Mouse (Mus musculus) forebrain, embryonic 12.5 days (tissue): ENCODE measurements around the gene Npas3. TPM values are rescaled to one million over a fixed set of nuclear protein-coding genes. Genes with fewer than 3 reads are reported as not detected.

Source experiments
- ATAC-seq: fragments of 200-750 bp; cut with Nextera tagmentation; 2 replicates; pipeline ENCODE4 v1.8.0; 2017; ENCODE audit warnings: moderate TSS enrichment; ENCODE audit not compliant: low FRiP score
- H3K27ac ChIP-seq: fragments of 300-500 bp; sonication (generic); 2 replicates; pipeline ENCODE4 v1.5.1; 2016; ENCODE audit warnings: mild to moderate bottlenecking
- H3K27me3 ChIP-seq: fragments of 300-500 bp; sonication (generic); 2 replicates; pipeline ENCODE4 v1.6.1; 2016; ENCODE audit warnings: mild to moderate bottlenecking
- H3K36me3 ChIP-seq: fragments of 300-500 bp; sonication (generic); replicated peaks from 2 replicates; pipeline ENCODE4 v1.6.1; 2016; ENCODE audit warnings: mild to moderate bottlenecking
- H3K4me1 ChIP-seq: fragments of 300-500 bp; sonication (generic); 2 replicates; pipeline ENCODE4 v1.6.1; 2016
- H3K4me2 ChIP-seq: fragments of 300-500 bp; sonication (generic); 2 replicates; pipeline ENCODE4 v1.6.1; 2016; ENCODE audit warnings: mild to moderate bottlenecking, moderate library complexity
- H3K4me3 ChIP-seq: fragments of 300-500 bp; sonication (generic); replicated peaks from 2 replicates; pipeline ENCODE4 v1.5.1; 2016; ENCODE audit warnings: mild to moderate bottlenecking
- H3K9ac ChIP-seq: fragments of 300-500 bp; sonication (generic); 2 replicates; pipeline ENCODE4 v1.6.1; 2016; ENCODE audit warnings: mild to moderate bottlenecking
- H3K9me3 ChIP-seq: fragments of 300-500 bp; sonication (generic); 2 replicates; pipeline ENCODE4 v1.6.1; 2016
- WGBS: fragments of 180-500 bp; shearing (Covaris S2); methylation state at CpG from one replicate; pipeline ENCODE4 v1.1.7; 2016; 5-methylcytosine and 5-hydroxymethylcytosine counted together
- polyA plus RNA-seq: library from polyadenylated mRNA; unstranded; fragments of >200 nt; fragmentation: Nextera tagmentation; extraction: Ambion mirVana; gene quantifications from 2 replicates; pipeline ENCODE4 v1.2.1, GENCODE M21; 2016

The Npas3 gene
- polyA plus RNA-seq, 1 experiment from 2014 or later: 27.7 TPM

DNA sequence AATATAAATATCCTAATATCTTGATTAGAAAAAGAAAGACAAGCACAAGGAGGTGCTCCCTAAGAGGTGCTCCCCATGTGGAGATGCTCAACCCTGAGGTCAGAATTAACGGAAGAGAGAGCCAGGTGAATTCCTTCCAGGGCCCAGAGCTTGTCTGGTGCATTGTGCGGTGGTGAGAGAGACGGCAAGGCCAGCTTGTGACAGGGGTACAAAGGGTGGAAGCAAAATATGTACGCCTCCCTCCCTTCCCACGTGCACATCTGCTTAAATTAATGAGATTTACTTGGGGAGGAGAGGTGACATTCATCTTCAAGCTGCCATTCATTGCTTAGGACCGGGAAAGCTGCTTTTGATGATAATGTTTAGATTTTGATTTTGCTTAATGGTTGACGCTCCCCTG lies 713.5 kb downstream of the Npas3 start:
- Histone ChIP-seq H3K27ac (no peak overlapping the region), H3K4me2 (no peak overlapping the region), H3K36me3 (no peaks in the 10 kb centered on the region), H3K27me3 (no peaks in the 10 kb centered on the region), H3K9me3 (no peaks in the 10 kb centered on the region), H3K4me1 (peaks cover 18% of the 10 kb centered on the region), H3K4me3 (no peak overlapping the region), H3K9ac (no peak overlapping the region)
- WGBS: 29% methylated on average over 7 of the region's 7 CpGs
- no peak for ATAC-seq

DNA sequence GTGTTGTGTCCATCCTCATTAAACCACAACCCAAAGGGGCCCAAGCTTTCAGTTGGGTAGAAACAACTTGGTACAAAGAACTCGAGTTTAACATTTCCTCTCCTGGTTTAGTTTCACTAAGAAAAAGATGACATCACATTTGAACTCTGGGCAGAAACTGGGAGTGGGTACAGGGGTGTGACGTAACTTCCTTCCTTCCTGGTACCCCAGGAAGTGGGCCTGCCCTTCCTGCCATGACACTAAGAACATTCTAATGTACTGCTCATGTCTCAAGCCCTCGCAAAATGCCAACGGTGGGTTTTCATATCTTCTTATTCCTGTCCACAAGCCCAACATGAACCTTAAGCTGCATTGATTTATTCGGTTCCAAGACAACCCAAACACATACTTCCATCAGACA lies 715.1 kb downstream of the Npas3 start:
- no peak overlapping the region for H3K4me2 ChIP-seq
- H3K4me3 ChIP-seq: no peak overlapping the region
- H3K27ac ChIP-seq: no peak overlapping the region
- no peaks in the 10 kb centered on the region for H3K9me3 ChIP-seq
- H3K27me3 ChIP-seq: no peaks in the 10 kb centered on the region
- no peak overlapping the region for H3K9ac ChIP-seq
- 86% methylated on average over 5 of the region's 5 CpGs for WGBS
- no peak for ATAC-seq
- H3K4me1 ChIP-seq: peaks cover 18% of the 10 kb centered on the region
- H3K36me3 ChIP-seq: no peaks in the 10 kb centered on the region

GRCm38 (mm10) chr12:53969378-53970174 lies 721.1 kb downstream of the Npas3 start:
- no peak for ATAC-seq

DNA sequence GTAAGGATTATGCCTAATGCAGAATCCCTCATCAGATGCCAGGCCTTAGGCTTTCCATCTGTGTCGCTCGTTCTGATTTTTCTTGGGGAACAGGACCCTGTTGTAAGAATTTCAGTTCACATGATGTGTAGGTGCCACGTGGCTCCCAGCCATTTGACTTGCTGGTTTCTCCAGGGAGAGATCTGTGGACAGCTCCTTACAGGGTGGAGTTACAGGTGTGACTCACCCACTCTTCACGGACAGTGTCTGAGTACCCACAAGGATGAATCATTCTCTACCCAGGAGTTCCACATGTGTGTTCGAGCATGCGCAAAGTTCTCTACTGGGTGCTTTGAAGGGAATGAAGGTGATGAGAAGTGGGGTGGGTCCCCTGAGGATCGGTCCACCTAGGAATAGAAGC lies 722.2 kb downstream of the Npas3 start:
- no peak overlapping the region for H3K9ac ChIP-seq
- no peaks in the 10 kb centered on the region for H3K27me3 ChIP-seq
- H3K36me3 ChIP-seq: no peaks in the 10 kb centered on the region
- 90% methylated on average over 7 of the region's 7 CpGs for WGBS
- no peak overlapping the region for H3K4me3 ChIP-seq
- peaks cover 19% of the 10 kb centered on the region for H3K4me1 ChIP-seq
- H3K4me2 ChIP-seq: no peak overlapping the region
- no peak for ATAC-seq
- no peaks in the 10 kb centered on the region for H3K9me3 ChIP-seq
- H3K27ac ChIP-seq: no peak overlapping the region

More at GRCm38 (mm10) chr12:53969378-53970174, 721.1 kb downstream of the Npas3 start:
- WGBS: 91% methylated on average over 10 of the region's 10 CpGs
- Histone ChIP-seq H3K27me3 (no peaks in the 10 kb centered on the region), H3K9ac (no peak overlapping the region), H3K4me1 (peaks cover 13% of the 10 kb centered on the region), H3K27ac (no peak overlapping the region), H3K4me3 (no peak overlapping the region), H3K9me3 (no peaks in the 10 kb centered on the region), H3K4me2 (no peak overlapping the region), H3K36me3 (no peaks in the 10 kb centered on the region)

DNA sequence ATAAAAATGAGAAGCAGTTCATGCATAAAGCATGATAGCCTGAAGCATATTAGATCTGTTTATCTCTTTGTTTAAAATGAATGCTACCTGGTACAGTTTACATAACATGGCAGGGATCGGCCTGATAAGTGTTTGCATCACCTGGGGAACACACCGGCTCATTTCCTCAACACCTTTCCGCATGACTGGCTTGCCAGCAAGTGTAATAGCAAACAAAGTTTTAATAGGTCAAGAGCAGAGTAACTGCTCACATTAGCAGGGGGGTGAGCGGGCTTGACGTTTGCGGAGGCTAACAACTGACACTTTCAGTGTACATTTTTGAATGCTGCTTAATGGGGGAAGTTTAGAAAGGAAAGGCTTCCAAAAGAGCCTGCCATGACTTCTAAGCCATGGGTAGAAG lies 724.9 kb downstream of the Npas3 start:
- no peaks in the 10 kb centered on the region for H3K9me3 ChIP-seq
- ATAC-seq: no peak
- no peak overlapping the region for H3K4me2 ChIP-seq
- WGBS: 57% methylated on average over 6 of the region's 6 CpGs
- H3K27ac ChIP-seq: no peak overlapping the region
- H3K9ac ChIP-seq: no peak overlapping the region
- H3K27me3 ChIP-seq: no peaks in the 10 kb centered on the region
- peaks cover 38% of the 10 kb centered on the region for H3K4me1 ChIP-seq
- H3K36me3 ChIP-seq: no peaks in the 10 kb centered on the region
- no peak overlapping the region for H3K4me3 ChIP-seq

DNA sequence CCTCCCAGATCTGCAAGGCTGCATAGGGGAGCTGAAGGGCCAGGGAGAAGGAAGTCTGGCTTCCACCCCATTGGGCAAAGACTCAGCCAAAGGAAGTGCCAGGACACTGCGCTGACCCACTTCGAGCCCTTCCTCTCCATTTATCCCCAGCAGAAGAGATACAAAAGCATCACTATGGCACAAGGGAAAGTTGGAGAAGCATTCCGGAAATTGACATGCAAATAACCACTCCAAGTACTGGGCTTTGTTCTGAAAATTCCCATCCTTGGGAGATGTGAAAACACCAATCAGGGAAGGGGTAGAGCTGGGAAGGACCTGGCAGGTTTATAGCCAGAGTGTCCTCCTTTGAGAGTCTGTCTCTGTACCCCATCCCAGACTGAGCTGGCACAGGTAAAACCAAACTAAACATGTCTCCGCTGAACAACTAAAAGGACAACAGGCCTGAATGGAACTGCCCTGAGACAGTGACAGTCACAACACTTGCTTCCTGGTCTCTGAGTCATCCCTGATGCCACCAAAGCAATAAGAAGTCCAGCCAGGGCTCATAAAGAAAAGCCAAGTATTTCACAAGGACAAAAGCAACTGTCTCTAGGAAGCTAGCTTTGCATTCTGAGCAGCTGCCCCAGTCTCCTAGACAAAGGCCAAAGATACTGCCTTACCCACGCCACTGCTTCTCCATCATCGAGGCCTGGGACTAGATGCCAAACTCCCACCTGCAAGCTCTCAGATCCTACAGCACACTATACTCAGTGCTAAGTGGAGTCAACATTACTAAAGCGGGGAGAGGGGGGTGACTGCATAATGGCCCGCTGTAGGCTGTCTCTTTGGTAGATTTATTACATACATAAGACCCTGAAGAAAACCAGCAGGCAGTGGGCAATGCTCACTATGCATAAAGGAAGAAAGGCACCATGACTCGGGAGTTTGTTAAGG lies 733.4 kb downstream of the Npas3 start:
- H3K27ac ChIP-seq: no peak overlapping the region
- ATAC-seq: no peak
- whole genome bisulfite sequencing: 82% methylated on average over 9 of the region's 9 CpGs

DNA sequence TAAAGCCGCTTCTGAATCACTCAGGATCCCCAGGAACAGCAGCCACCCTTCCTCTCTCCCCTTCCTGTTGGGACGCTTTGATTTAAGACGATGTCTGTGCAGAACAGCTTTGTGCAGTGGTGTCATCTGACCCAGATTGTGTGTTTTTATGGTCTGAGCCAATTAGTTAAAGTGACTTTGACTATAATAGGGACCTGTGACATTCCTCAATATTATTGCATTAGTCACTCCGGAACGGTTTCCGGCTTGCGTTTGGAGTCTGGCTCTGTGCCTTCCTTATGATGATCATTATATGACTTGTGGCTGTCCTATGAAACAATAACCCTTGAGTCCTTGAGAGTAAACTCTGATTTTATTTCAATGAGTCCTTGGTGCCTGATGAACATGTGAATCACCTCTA lies 735.5 kb downstream of the Npas3 start:
- no peak overlapping the region for H3K27ac ChIP-seq
- peaks cover 21% of the 10 kb centered on the region for H3K4me1 ChIP-seq
- no peak overlapping the region for H3K4me3 ChIP-seq
- no peaks in the 10 kb centered on the region for H3K36me3 ChIP-seq
- H3K9me3 ChIP-seq: no peaks in the 10 kb centered on the region
- no peak for ATAC-seq
- H3K4me2 ChIP-seq: no peak overlapping the region
- no peaks in the 10 kb centered on the region for H3K27me3 ChIP-seq
- WGBS: 89% methylated on average over 7 of the region's 7 CpGs
- H3K9ac ChIP-seq: no peak overlapping the region

More for the DNA sequence above, 733.4 kb downstream of the Npas3 start:
- Histone ChIP-seq H3K27me3 (no peaks in the 10 kb centered on the region), H3K4me1 (peaks cover 29% of the 10 kb centered on the region), H3K4me3 (no peak overlapping the region), H3K36me3 (no peaks in the 10 kb centered on the region), H3K9me3 (no peaks in the 10 kb centered on the region), H3K4me2 (no peak overlapping the region), H3K9ac (no peak overlapping the region)

- Histone ChIP-seq H3K9ac (no peak overlapping the region), H3K27me3 (no peaks in the 10 kb centered on the region), H3K4me1 (peaks cover 24% of the 10 kb centered on the region), H3K36me3 (no peaks in the 10 kb centered on the region), H3K4me2 (no peak overlapping the region), H3K9me3 (no peaks in the 10 kb centered on the region), H3K27ac (no peak overlapping the region), H3K4me3 (no peak overlapping the region)
- ATAC-seq: no peak
- 43% methylated on average over 14 of the region's 14 CpGs for WGBS
These were observed 737.7 kb downstream of the Npas3 start for GRCm38 (mm10) chr12:53985851-53986842.

GRCm38 (mm10) chr12:53992411-53992810 lies 743.9 kb downstream of the Npas3 start:
- no peak overlapping the region for H3K4me3 ChIP-seq
- no peaks in the 10 kb centered on the region for H3K27me3 ChIP-seq
- peaks cover 9% of the 10 kb centered on the region for H3K4me1 ChIP-seq
- H3K4me2 ChIP-seq: no peak overlapping the region
- no peak for ATAC-seq
- 96% methylated on average over 6 of the region's 6 CpGs for WGBS
- H3K27ac ChIP-seq: no peak overlapping the region
- H3K9me3 ChIP-seq: 0 out of 2 replicates have a peak, but pooled peaks cover 4% of the 10 kb centered on the region
- peaks cover 2% of the 10 kb centered on the region; the same call in 1 of the 2 replicates for H3K36me3 ChIP-seq
- H3K9ac ChIP-seq: no peak overlapping the region

- Histone ChIP-seq H3K9me3 (0 out of 2 replicates have a peak, but pooled peaks cover 4% of the 10 kb centered on the region), H3K36me3 (peaks cover 2% of the 10 kb centered on the region; the same call in 1 of the 2 replicates), H3K9ac (no peak overlapping the region), H3K4me3 (no peak overlapping the region), H3K4me1 (no peaks in the 10 kb centered on the region), H3K27ac (no peak overlapping the region), H3K27me3 (no peaks in the 10 kb centered on the region), H3K4me2 (no peak overlapping the region)
- WGBS: 82% methylated on average over 5 of the region's 5 CpGs
- no peak for ATAC-seq
These were observed 747.2 kb downstream of the Npas3 start for GRCm38 (mm10) chr12:53995710-53996109.

DNA sequence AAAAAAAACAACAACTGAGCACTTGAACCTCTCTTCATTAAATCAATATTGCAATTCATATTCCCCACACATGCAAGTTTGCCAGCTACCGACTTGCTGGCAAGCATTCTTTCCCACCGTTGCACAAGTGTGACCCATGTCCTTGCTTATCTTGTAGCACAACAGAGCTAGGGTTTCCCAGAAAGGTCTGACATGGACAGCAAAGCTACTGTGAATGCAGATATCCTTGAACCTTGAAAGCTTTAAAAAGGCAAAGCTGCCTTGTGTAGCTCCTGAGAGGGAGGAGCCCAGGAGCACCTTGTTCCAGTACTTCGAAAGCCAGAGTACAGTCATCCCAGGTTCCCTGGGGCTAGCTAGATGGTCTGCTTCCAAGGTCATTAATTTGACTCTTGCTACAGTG lies 748.7 kb downstream of the Npas3 start:
- Histone ChIP-seq H3K27me3 (no peaks in the 10 kb centered on the region), H3K4me1 (no peaks in the 10 kb centered on the region), H3K4me3 (no peak overlapping the region), H3K36me3 (peaks cover 2% of the 10 kb centered on the region; the same call in 1 of the 2 replicates), H3K27ac (no peak overlapping the region), H3K4me2 (no peak overlapping the region), H3K9me3 (0 out of 2 replicates have a peak, but pooled peaks cover 4% of the 10 kb centered on the region), H3K9ac (no peak overlapping the region)
- 92% methylated on average over 3 of the region's 3 CpGs for WGBS
- ATAC-seq: no peak
